Mouse (Mus musculus): ENCODE data around the gene Pon3.
A peak's percentile ranks its signal among the peaks of the same experiment; 100 is the strongest.

The Pon3 gene

GRCm38 (mm10) chr6:5255722-5256451 lies at the start of gene Pon3:
Pon3 (minus strand) TSS chr6:5256286.
- DNase-seq (ENCODE audit: low spot score): no peak

GRCm38 (mm10) chr6:5304956-5305355 lies 48.9 kb upstream of the Pon3 start:
- DNase-seq (ENCODE audit: low spot score): no peak

- no peak for DNase-seq (ENCODE audit: low spot score)
Measured at GRCm38 (mm10) chr6:5300629-5301028, 44.5 kb upstream of the Pon3 start.

- DNase-seq (ENCODE audit: low spot score): no peak
Measured at GRCm38 (mm10) chr6:5299561-5299960, 43.5 kb upstream of the Pon3 start.

- peak; percentile 36 for DNase-seq (ENCODE audit: low spot score)
Measured at GRCm38 (mm10) chr6:5298092-5298554, 42.0 kb upstream of the Pon3 start, which contains the start of gene Pon2. Pon2 (minus strand) TSS chr6:5298455.

GRCm38 (mm10) chr6:5297321-5298091 lies 41.4 kb upstream of the Pon3 start:
- no peak for DNase-seq (ENCODE audit: low spot score)

GRCm38 (mm10) chr6:5296067-5296466 lies 40.0 kb upstream of the Pon3 start:
- DNase-seq (ENCODE audit: low spot score): no peak

GRCm38 (mm10) chr6:5294659-5295449 lies 38.8 kb upstream of the Pon3 start:
- no peak for DNase-seq (ENCODE audit: low spot score)

- DNase-seq (ENCODE audit: low spot score): no peak
Measured at GRCm38 (mm10) chr6:5292841-5293240, 36.8 kb upstream of the Pon3 start.

GRCm38 (mm10) chr6:5291450-5291849 lies 35.4 kb upstream of the Pon3 start:
- no peak for DNase-seq (ENCODE audit: low spot score)

GRCm38 (mm10) chr6:5287919-5288318 lies 31.8 kb upstream of the Pon3 start:
- DNase-seq (ENCODE audit: low spot score): no peak

- DNase-seq (ENCODE audit: low spot score): no peak
Measured at GRCm38 (mm10) chr6:5287392-5287791, 31.3 kb upstream of the Pon3 start.

GRCm38 (mm10) chr6:5282418-5282817 lies 26.3 kb upstream of the Pon3 start:
- DNase-seq (ENCODE audit: low spot score): no peak

GRCm38 (mm10) chr6:5280576-5281305 lies 24.7 kb upstream of the Pon3 start:
- DNase-seq (ENCODE audit: low spot score): no peak

- DNase-seq (ENCODE audit: low spot score): no peak
Measured at GRCm38 (mm10) chr6:5277972-5278371, 21.9 kb upstream of the Pon3 start.

- DNase-seq (ENCODE audit: low spot score): no peak
Measured at GRCm38 (mm10) chr6:5269641-5270040, 13.6 kb upstream of the Pon3 start.

- DNase-seq (ENCODE audit: low spot score): no peak
Measured at GRCm38 (mm10) chr6:5264793-5265192, 8.7 kb upstream of the Pon3 start.

- DNase-seq (ENCODE audit: low spot score): no peak
Measured at GRCm38 (mm10) chr6:5263250-5263999, 7.3 kb upstream of the Pon3 start.

- no peak for DNase-seq (ENCODE audit: low spot score)
Measured at GRCm38 (mm10) chr6:5262322-5263249, 6.5 kb upstream of the Pon3 start.

- no peak for DNase-seq (ENCODE audit: low spot score)
Measured at GRCm38 (mm10) chr6:5255291-5255690, 795 bp downstream of the Pon3 start.

Measured in urinary bladder, postnatal 10 days (tissue).